Mouse (Mus musculus): Measurements from ENCODE around the gene Srpr. TPM values are rescaled to one million over a fixed set of nuclear protein-coding genes. Genes with fewer than 3 reads are reported as not detected.

Gene Srpr
- polyA plus RNA-seq (2015; fragmentation: Nextera tagmentation; extraction: Ambion mirVana) = 129 and 145 TPM in 2 replicates

DNA sequence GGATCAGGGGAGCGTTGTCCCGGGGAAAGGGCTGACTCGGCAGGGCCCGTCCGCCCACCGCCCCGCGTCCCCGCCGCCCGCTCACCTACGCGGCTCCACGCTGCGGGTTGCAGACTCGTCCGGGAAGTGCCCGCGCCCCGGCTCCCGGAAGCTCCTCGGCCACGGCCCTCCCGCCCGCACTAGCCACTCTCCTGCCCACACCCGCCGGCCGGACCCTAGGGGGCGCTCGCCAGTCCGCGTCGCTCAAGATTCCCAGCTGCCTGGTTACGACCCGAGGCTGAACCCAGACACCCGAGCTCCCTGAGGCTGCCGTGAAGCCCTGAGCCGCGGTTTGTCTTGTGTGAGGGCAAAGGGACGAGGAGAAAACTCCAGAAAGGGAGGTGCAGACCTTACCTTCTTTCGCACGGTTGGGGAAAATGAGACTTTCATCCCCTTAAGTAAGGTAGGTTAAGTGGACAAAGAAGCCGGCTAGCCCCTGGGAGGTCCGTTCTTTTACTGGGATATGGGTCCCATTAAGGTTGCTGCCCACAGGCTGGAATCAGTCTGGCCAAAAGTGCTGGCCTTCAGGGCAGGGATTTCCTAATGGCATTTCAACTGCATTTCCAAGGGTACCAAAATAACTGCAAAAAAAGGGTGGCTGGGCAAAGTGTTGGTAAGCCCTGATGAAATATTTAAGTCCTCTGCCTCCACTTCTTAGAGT, at the start of gene Srpr, which contains the start of gene Tirap:
TSS of gene Srpr (plus strand) at position 404 of the 700 bp plus-strand sequence.
TSS of gene Tirap (minus strand) at position 520 of the 700 bp plus-strand sequence.
- under 1% methylated on average over 43 of the region's 44 CpGs for WGBS
- peak within 1 kb of the TSS; percentile 72; the same call in 1 of the 2 replicates for H3K27ac ChIP-seq

DNA sequence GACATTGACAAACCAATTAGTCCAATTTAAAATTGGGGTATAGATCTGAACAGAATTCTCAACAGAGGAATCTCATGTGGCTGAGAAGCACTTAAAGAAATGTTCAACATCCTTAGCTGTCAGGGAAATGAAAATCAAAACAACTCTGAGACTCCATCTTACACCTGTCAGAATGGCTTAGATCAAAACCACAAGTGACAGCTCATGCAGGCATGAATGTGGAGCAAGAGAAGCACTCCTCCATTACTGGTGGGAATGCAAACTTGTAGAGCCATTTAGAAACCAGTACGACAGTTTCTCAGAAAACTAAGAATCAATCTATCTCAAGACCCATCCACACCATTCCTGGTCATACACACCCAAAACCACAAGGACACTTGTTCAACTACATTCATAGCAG, 47.1 kb upstream of the Srpr start:
- no peak for ATAC-seq (ENCODE audit: insufficient number of reproducible peaks, insufficient read depth, low FRiP score, low TSS enrichment, low read depth)
- Histone ChIP-seq H3K4me1 (peaks cover 12% of the 10 kb centered on the region), H3K36me3 (no peaks in the 10 kb centered on the region), H3K9me3 (no peaks in the 10 kb centered on the region), H3K27ac (no peak overlapping the region), H3K4me2 (no peak overlapping the region), H3K27me3 (no peaks in the 10 kb centered on the region), H3K9ac (no peak overlapping the region), H3K4me3 (no peak overlapping the region)
- WGBS = 94% methylated on average over 1 of the region's 1 CpGs

More for the DNA sequence above, at the start of gene Srpr, which contains the start of gene Tirap:
- Histone ChIP-seq H3K9ac (peak within 1 kb of the TSS; percentile 82), H3K27me3 (no peaks in the 10 kb centered on the region), H3K36me3 (peaks cover 9% of the 10 kb centered on the region), H3K4me2 (peak within 1 kb of the TSS; percentile 73), H3K4me3 (peak within 1 kb of the TSS; percentile 64), H3K4me1 (peaks cover 18% of the 10 kb centered on the region), H3K9me3 (no peaks in the 10 kb centered on the region)
- peak; percentile 84 for ATAC-seq (ENCODE audit: insufficient number of reproducible peaks, insufficient read depth, low FRiP score, low TSS enrichment, low read depth)

DNA sequence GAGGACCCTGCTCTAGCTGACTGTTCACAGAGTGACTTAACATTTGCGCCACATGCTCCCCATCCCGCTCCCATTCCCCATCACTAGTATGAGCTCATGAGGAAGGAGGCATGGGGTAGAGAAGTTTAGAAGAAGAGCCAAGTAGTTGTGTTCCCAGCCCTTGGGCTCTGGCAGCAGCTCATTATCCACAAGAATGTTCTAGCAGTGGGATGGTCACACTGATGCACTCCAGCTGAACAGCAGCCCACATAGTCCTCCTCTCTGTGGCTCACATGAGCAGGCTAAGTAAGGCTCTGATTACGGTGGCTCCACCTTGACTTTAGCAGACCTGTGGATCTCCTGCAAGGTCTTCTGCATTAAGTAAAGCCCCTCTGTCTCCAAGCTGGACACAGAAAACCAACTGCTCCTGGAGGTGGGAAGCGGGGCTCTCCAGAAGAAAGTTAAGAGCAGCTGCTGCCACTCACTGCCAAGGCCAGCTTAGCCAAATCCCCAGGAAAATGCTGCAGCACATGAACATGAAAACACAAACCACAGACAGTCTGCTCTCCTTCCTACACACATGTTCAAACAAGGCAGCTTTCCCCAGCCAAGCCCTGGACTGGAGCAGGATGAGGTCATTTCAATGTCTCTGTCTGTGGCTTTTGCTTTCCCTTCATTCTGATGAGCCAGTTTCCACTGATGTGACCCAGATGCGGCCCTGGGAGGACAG, 43.8 kb upstream of the Srpr start:
- Histone ChIP-seq H3K27me3 (no peaks in the 10 kb centered on the region), H3K4me3 (no peak overlapping the region), H3K9me3 (no peaks in the 10 kb centered on the region), H3K4me2 (no peak overlapping the region), H3K9ac (no peak overlapping the region), H3K36me3 (no peaks in the 10 kb centered on the region), H3K4me1 (peaks cover 12% of the 10 kb centered on the region), H3K27ac (peak overlapping the region; percentile 73)
- ATAC-seq (ENCODE audit: insufficient number of reproducible peaks, insufficient read depth, low FRiP score, low TSS enrichment, low read depth) = 0 out of 2 replicates have a peak, but pooled peaks have one; percentile 32
- WGBS = 81% methylated on average over 5 of the region's 5 CpGs

- peaks cover 12% of the 10 kb centered on the region for H3K4me1 ChIP-seq
- 82% methylated on average over 4 of the region's 4 CpGs for WGBS
Observed at GRCm38 (mm10) chr9:35156862-35157261, 43.1 kb upstream of the Srpr start.

DNA sequence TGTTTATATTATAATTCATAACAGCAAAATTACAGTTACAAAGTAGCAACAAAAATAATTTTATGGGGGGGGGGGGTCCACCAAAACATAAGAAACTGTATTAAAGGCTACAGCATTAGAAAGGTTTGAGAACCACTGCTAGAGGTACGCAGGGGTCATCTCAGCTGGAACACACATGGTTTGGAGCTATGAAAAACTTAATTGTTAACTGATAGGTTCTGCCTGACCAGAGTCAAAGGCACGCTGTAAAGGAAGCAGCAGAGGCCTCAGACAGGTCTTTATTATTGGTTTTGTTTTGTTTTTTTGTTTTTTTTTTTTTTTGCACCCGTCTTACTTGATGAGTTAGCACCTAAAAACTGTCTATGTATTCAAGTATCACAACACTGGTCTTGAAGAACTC, 41.5 kb upstream of the Srpr start:
- Histone ChIP-seq H3K4me1 (peaks cover 12% of the 10 kb centered on the region), H3K9ac (no peak overlapping the region), H3K4me2 (no peak overlapping the region), H3K9me3 (no peaks in the 10 kb centered on the region), H3K36me3 (peaks cover 8% of the 10 kb centered on the region), H3K4me3 (no peak overlapping the region), H3K27ac (no peak overlapping the region), H3K27me3 (no peaks in the 10 kb centered on the region)
- ATAC-seq (ENCODE audit: insufficient number of reproducible peaks, insufficient read depth, low FRiP score, low TSS enrichment, low read depth) = no peak
- 66% methylated on average over 3 of the region's 3 CpGs for WGBS

More at GRCm38 (mm10) chr9:35156862-35157261, 43.1 kb upstream of the Srpr start:
- no peaks in the 10 kb centered on the region for H3K9me3 ChIP-seq
- H3K27me3 ChIP-seq = no peaks in the 10 kb centered on the region
- no peak overlapping the region for H3K9ac ChIP-seq
- peak overlapping the region; percentile 73 for H3K27ac ChIP-seq
- no peak for ATAC-seq (ENCODE audit: insufficient number of reproducible peaks, insufficient read depth, low FRiP score, low TSS enrichment, low read depth)
- 0 out of 2 replicates have a peak, but pooled peaks cover under 1% of the 10 kb centered on the region for H3K36me3 ChIP-seq
- H3K4me2 ChIP-seq = no peak overlapping the region
- H3K4me3 ChIP-seq = no peak overlapping the region

DNA sequence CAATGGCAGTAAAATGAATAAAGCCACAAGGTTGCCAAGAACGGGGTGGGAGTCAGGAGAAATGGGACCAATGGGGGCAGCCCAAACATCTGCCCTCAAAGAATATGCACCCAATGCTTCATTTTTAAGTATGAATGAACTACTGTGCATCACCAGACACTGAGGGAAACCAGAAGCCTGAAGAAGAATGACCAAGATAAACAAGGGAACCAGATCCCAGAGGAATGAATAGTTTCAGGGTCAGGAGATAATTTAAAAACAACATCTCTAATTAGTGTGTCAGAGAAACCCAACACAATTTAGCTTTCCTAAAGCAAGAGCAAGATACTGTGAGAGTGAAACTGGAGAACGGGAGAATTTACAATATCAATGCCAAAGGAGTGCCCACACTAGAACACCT, 39.3 kb upstream of the Srpr start:
- Histone ChIP-seq H3K4me1 (peaks cover 12% of the 10 kb centered on the region), H3K27me3 (no peaks in the 10 kb centered on the region), H3K4me3 (no peak overlapping the region), H3K27ac (no peak overlapping the region), H3K36me3 (peaks cover 8% of the 10 kb centered on the region), H3K4me2 (no peak overlapping the region), H3K9me3 (no peaks in the 10 kb centered on the region), H3K9ac (no peak overlapping the region)
- WGBS = 63% methylated on average over 2 of the region's 2 CpGs
- no peak for ATAC-seq (ENCODE audit: insufficient number of reproducible peaks, insufficient read depth, low FRiP score, low TSS enrichment, low read depth)

- Histone ChIP-seq H3K4me3 (no peak overlapping the region), H3K9me3 (no peaks in the 10 kb centered on the region), H3K4me2 (no peak overlapping the region), H3K9ac (no peak overlapping the region), H3K27me3 (no peaks in the 10 kb centered on the region), H3K4me1 (peaks cover 2% of the 10 kb centered on the region), H3K36me3 (peaks cover 8% of the 10 kb centered on the region), H3K27ac (no peak overlapping the region)
- WGBS = 90% methylated on average over 7 of the region's 7 CpGs
- no peak for ATAC-seq (ENCODE audit: insufficient number of reproducible peaks, insufficient read depth, low FRiP score, low TSS enrichment, low read depth)
Observed at GRCm38 (mm10) chr9:35161721-35162120, 38.3 kb upstream of the Srpr start.

- WGBS = 90% methylated on average over 11 of the region's 11 CpGs
- Histone ChIP-seq H3K4me3 (no peak overlapping the region), H3K27ac (no peak overlapping the region), H3K4me2 (no peak overlapping the region), H3K36me3 (peaks cover 8% of the 10 kb centered on the region), H3K4me1 (no peaks in the 10 kb centered on the region), H3K27me3 (no peaks in the 10 kb centered on the region), H3K9me3 (no peaks in the 10 kb centered on the region), H3K9ac (no peak overlapping the region)
- no peak for ATAC-seq (ENCODE audit: insufficient number of reproducible peaks, insufficient read depth, low FRiP score, low TSS enrichment, low read depth)
Observed at GRCm38 (mm10) chr9:35163011-35163690, 36.8 kb upstream of the Srpr start.

DNA sequence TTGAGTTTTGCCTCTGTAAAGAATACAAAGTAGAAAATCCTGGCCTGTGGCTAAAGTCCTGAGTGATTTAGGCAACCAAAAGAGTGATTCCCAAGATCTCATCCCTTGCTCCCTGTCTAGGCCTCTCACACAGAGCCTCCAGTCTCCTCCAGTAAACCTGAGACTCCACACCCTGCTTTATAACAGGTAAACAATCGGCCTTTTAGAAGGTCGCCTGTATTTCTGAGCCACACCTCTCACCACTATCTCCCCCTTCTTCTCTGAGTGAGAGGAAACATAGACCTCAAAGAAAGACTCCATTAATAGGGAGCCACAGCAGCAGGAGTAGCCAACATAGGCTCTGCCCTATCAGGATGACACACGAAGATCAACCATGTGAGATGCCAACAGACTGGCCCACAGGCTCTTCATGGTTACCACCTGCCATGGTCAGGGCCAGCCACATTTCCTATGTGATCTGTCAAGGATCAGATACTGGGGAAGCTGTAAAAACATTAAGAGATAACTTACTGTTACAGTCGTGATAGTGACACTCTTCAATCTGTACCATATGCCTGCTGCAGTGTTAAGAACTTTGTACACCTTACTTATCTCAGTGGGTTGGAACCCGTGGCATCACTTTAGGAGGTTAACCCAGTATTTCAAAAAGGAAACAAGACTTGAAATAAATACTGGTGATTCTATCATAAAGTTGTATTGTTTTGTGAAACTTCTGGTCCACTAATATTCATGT, 35.7 kb upstream of the Srpr start:
- H3K36me3 ChIP-seq = peaks cover 8% of the 10 kb centered on the region
- H3K4me1 ChIP-seq = no peaks in the 10 kb centered on the region
- H3K27me3 ChIP-seq = no peaks in the 10 kb centered on the region
- ATAC-seq (ENCODE audit: insufficient number of reproducible peaks, insufficient read depth, low FRiP score, low TSS enrichment, low read depth) = no peak
- WGBS = 79% methylated on average over 5 of the region's 5 CpGs
- H3K27ac ChIP-seq = no peak overlapping the region
- H3K9me3 ChIP-seq = no peaks in the 10 kb centered on the region
- no peak overlapping the region for H3K4me3 ChIP-seq
- no peak overlapping the region for H3K4me2 ChIP-seq
- no peak overlapping the region for H3K9ac ChIP-seq

DNA sequence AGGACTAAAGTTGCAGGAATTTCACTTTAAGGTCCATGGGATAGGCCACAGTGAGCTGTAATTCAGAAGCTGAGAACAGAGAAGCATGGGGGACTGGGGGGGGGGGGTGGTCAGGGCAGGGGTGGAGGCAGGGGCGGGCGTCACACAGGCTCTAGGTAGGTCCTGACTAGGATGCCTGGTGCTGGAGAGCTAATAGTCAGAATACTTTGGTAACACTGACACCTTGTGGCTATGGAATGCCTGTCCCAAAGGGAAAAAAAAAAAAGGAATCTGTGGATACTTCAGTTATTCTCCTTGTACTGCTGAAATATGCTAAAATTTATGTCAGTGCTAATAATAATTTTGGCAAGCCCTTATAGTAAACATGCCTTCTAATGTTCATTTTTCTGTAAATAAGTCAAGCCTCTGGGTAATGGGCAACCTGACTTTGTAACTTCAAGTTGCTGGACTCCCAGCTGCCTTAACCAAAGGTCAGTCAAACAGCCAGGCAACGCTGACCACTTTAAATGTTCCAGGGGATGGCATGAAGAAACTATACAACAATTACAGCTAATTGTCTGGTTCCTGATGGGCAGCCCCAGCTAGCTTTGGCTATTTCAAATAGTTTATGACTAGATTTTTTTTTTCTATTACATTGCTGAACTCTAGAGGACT, 33.7 kb upstream of the Srpr start:
- H3K4me1 ChIP-seq = no peaks in the 10 kb centered on the region
- H3K27ac ChIP-seq = no peak overlapping the region
- WGBS = 12% methylated on average over 3 of the region's 3 CpGs
- H3K4me3 ChIP-seq = no peak overlapping the region
- H3K27me3 ChIP-seq = no peaks in the 10 kb centered on the region
- no peak overlapping the region for H3K4me2 ChIP-seq
- no peaks in the 10 kb centered on the region for H3K9me3 ChIP-seq
- no peak for ATAC-seq (ENCODE audit: insufficient number of reproducible peaks, insufficient read depth, low FRiP score, low TSS enrichment, low read depth)
- peaks cover 21% of the 10 kb centered on the region for H3K36me3 ChIP-seq
- no peak overlapping the region for H3K9ac ChIP-seq

Measured in embryonic facial prominence, embryonic 13.5 days (tissue).